Mouse (Mus musculus): ENCODE data around the gene Ppp1r14b.
A peak's percentile ranks its signal among the peaks of the same experiment; 100 is the strongest.
"Not testable (repeated sequence)": the region's sequence is repeated elsewhere in the genome, so short reads cannot be mapped to it uniquely, and the experiment has no call there.

Ppp1r14b gene

GRCm38 (mm10) chr19:6975537-6976521 is 1.1 kb downstream of the Ppp1r14b start, which contains the start of gene Plcb3:
Gene Plcb3, minus strand, starts transcription at chr19:6976470.
- DNase-seq (ENCODE audit: low spot score) = peak; percentile 71

DNA sequence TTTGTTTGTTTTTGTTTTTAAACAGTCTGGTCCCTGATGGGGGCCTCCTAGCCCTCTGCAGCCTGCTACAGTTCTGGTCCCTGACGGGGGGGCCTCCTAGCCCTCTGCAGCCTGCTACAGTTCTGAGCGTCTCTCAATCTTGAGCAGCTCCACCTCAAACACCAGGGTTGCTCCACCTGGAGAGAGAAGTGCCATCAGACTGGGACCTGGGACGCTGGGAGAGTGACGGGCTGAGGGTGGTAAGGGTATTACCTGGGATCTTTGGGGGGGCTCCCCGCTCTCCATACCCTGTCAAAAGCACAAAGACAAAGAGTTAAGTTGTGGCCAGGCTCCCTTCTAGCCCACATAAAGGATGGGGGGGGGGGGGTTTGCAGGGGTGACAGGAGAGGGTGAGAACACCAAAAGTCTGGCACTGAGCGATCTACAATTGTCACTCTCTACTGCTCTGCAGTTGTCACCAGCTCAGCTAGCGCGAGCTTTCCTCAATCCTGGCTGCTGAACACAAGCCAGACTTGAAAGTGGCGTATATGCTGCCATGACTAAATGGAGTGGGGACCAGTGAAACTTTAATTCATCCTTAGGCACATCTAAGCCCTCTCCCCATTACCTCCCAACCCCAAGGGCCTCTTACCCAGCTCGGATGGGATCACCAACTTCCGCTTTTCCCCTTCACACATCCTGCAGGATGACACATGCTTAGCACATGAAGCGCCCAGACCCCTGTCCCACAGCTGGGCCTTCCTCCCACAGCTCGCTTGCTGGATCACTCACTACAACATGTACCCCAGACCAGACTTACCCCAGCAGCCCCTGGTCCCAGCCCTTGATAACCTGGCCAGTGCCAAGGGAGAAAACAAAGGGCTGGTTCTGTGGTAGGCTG is 3.2 kb downstream of the Ppp1r14b start:
- no peak for DNase-seq (ENCODE audit: low spot score)

- no peak for DNase-seq (ENCODE audit: low spot score)
These were observed 3.8 kb downstream of the Ppp1r14b start for GRCm38 (mm10) chr19:6978639-6978974.

DNA sequence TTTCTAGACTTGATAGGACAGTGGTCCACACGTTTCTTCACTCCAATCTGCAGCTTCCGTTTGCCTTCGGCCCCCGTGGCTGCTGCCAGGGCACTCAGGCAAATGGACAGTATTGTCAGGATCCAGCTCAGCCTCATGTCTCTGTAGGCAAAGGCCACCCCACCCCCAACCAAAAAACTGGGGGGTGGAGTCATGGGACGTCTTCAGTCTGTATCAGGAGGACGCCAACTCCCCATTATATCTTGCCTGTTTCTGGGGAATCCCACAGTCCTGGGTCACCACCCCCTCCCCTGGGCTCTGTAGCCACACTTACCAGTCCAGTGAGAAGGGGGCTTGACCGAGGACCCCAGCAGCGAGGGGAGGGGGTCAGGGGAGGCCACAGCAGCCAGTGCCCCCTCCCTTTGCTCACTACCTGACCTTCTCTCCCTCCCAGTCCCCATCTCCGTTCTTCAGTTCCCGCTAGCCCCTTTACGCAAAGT is 4.3 kb downstream of the Ppp1r14b start:
- peak; percentile 51 for DNase-seq (ENCODE audit: low spot score)

- DNase-seq (ENCODE audit: low spot score) = peak; percentile 100
These were observed 5.0 kb downstream of the Ppp1r14b start for GRCm38 (mm10) chr19:6979486-6980380.

DNA sequence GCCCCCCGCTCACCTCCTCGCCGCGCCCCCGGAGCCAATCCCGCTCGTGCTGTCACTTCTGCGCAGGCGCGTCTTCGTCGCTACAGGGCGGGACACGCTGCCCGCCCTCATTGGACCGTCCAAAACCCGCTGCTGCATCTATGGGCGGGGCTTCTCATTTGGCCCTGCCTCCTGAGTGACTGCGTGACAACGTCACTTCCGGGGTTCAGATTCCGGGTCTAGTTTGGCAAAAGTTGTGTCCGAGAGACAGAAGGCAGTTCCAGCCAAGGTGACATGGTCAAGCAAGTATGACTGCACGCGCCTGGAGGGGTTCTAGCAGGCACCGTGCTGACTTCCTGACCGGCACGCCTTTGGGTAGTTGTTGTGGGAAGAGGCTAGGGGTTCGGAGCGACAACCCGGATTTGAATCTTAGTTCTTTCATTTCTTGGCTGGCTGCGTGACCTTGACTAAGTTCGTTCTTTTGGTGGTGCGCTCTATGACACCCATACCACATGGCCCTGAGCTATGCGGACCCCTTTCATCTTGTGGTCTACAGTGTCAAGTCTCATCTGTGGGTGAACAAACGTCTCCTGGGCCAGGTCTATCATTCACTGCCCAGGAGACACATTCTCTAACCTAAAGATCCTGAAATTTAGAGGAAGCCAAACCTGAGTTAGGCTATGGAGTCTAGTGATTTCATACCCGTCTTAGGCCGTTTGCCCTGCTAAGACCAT is 5.8 kb downstream of the Ppp1r14b start, which contains the start of gene Fkbp2:
Fkbp2 (minus strand) TSS at position 121 of the 713 bp plus-strand sequence.
- peak; percentile 99 for DNase-seq (ENCODE audit: low spot score)

- no peak for DNase-seq (ENCODE audit: low spot score)
These were observed 6.7 kb downstream of the Ppp1r14b start for GRCm38 (mm10) chr19:6981465-6981864.

DNA sequence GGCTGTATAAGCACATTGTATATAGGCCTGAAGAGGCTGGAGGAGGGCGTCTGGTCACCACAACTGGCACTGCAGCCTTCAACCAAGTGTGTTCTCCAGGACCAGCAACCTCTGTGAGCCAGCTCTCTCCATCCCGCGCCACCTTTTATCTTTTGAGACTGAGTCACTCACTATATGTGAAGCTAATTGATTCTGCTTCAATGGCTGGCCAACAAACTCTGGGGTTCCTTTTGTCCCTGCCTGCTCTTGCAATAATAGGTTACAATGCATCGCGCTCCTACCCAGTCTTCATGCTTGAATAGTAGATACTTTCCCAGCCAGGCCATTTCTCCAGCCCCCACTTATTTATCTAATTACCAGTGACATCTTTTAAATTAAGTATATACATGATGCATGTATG is 8.9 kb downstream of the Ppp1r14b start:
- no peak for DNase-seq (ENCODE audit: low spot score)

DNA sequence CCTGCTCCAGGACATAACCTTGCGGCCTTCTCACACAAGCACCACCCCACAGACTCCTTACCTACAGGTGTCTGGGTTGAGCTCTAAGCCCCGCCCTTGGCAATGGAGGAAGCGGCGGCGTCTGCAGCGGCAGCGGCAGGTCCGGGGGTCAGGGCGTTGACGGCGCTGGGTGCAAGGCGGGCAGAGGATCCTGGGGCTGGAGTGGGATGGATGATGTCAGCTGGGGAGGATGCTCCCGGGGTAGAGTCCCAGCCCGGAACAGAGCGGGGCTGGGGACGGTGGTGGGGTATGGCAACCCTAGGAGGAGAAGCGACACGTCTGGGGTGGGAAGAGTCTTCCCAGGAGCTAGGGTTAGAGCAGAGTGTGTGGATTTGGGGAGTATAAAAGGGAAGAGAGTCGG is 10.5 kb downstream of the Ppp1r14b start:
- DNase-seq (ENCODE audit: low spot score) = no peak

- DNase-seq (ENCODE audit: low spot score) = no peak
These were observed 11.4 kb downstream of the Ppp1r14b start for GRCm38 (mm10) chr19:6985951-6986708.

GRCm38 (mm10) chr19:6987061-6987903 is 12.5 kb downstream of the Ppp1r14b start, which contains the start of gene Vegfb:
Gene Vegfb, minus strand, starts transcription at chr19:6987651.
- peak; percentile 80 for DNase-seq (ENCODE audit: low spot score)

- DNase-seq (ENCODE audit: low spot score) = no peak
These were observed 13.1 kb downstream of the Ppp1r14b start for GRCm38 (mm10) chr19:6987904-6988285.

- DNase-seq (ENCODE audit: low spot score) = no peak
These were observed 14.5 kb downstream of the Ppp1r14b start for GRCm38 (mm10) chr19:6989251-6989650.

GRCm38 (mm10) chr19:6990712-6991111 is 15.9 kb downstream of the Ppp1r14b start:
- DNase-seq (ENCODE audit: low spot score) = no peak

DNA sequence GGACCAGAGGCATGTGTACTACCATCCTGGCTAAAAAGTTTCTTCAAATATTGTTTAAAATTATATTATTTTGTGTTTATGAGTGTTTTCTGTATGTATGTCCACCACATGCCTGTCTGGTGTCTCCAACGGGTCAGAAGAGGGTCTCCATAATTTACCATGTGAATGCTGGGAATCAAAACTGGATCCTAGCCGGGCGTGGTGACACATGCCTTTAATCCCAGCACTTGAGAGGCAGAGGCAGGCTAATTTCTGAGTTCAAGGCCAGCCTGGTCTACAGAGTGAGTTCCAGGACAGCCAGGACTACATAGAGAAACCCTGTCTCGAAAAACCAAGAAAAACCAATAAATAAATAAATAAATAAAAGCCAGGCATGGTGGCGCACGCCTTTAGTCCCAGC is 16.4 kb downstream of the Ppp1r14b start:
- not testable (repeated sequence) for DNase-seq (ENCODE audit: low spot score)

GRCm38 (mm10) chr19:6992011-6992858 is 17.5 kb downstream of the Ppp1r14b start, which contains the start of gene Dnajc4:
Gene Dnajc4, minus strand, starts transcription at chr19:6992572.
- DNase-seq (ENCODE audit: low spot score) = peak; percentile 94

DNA sequence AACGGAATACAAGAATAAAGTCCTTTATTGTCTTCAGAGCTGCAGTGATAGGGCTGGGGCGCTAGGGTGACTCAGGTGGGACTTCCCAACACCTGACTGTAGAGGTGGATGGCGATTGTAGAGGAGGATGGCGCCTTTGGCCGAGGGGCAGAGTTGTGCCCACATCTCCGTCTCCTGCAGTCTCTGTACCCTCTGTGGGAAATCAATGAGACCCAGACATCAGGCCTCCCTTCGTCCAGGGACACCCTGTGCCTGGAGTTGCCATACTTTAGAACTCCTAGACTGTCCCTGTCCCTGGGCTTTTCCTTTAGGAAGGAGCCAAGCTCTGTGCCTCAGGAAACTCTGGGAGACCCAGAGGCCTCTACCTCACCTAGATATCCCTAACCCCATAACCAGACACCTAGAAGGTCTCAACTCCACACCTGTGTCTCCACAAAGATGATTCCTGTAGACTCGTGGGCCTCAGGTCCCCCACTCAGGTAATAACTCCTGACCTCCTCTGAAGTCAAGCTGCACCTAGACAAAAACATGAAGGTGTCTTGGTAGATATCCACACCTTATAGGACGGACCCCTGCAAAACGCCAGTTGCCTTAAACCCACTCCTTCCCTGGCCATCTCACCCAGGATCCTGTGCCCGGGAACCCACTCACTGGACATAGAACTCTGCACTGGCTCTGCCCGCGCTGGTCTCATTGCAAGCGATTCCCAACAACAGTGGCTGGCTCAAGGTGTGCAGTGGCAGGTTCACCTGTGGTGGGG is 18.4 kb downstream of the Ppp1r14b start:
- no peak for DNase-seq (ENCODE audit: low spot score)

All from ovary, postnatal 36 days (tissue).